Mouse (Mus musculus) activated CD4-positive, CD25-positive, alpha-beta regulatory T cell, adult 4 months (primary cell): ENCODE measurements around the gene Zdhhc1. TPM values are rescaled to one million over a fixed set of nuclear protein-coding genes. Genes with fewer than 3 reads are reported as not detected.

ENCODE experiments used
- ATAC-seq: one replicate; pipeline ENCODE4 v1.8.0; 2017
- polyA plus RNA-seq, 2 experiments: library from polyadenylated mRNA; unstranded; fragments of 100-300 nt; shearing (Covaris generic); gene quantifications; one replicate each; pipeline ENCODE4 v1.2.1; 2017

The Zdhhc1 gene
- polyA plus RNA-seq, 2 experiments from 2014 or later: 0.43 to 0.62 TPM

- ATAC-seq: no peak
Measured at GRCm38 (mm10) chr8:105517346-105517745, 20.6 kb upstream of the Zdhhc1 start.

GRCm38 (mm10) chr8:105516018-105516645 lies 19.4 kb upstream of the Zdhhc1 start:
- ATAC-seq: no peak

- ATAC-seq: no peak
Measured at GRCm38 (mm10) chr8:105514656-105515055, 18.0 kb upstream of the Zdhhc1 start.

GRCm38 (mm10) chr8:105514194-105514593 lies 17.5 kb upstream of the Zdhhc1 start:
- ATAC-seq: no peak

- no peak for ATAC-seq
Measured at GRCm38 (mm10) chr8:105509997-105510735, 13.5 kb upstream of the Zdhhc1 start.

- no peak for ATAC-seq
Measured at GRCm38 (mm10) chr8:105508758-105509157, 12.1 kb upstream of the Zdhhc1 start.

- ATAC-seq: no peak
Measured at GRCm38 (mm10) chr8:105506977-105507376, 10.3 kb upstream of the Zdhhc1 start.

- no peak for ATAC-seq
Measured at GRCm38 (mm10) chr8:105504617-105505016, 7.9 kb upstream of the Zdhhc1 start.

GRCm38 (mm10) chr8:105499787-105500186 lies 3.1 kb upstream of the Zdhhc1 start:
- no peak for ATAC-seq

GRCm38 (mm10) chr8:105495350-105496302 lies 1.1 kb downstream of the Zdhhc1 start:
- ATAC-seq: no peak

GRCm38 (mm10) chr8:105494566-105494965 lies 2.1 kb downstream of the Zdhhc1 start:
- no peak for ATAC-seq

GRCm38 (mm10) chr8:105493495-105493894 lies 3.2 kb downstream of the Zdhhc1 start:
- ATAC-seq: no peak

GRCm38 (mm10) chr8:105489281-105489680 lies 7.4 kb downstream of the Zdhhc1 start:
- ATAC-seq: no peak

GRCm38 (mm10) chr8:105488082-105488481 lies 8.6 kb downstream of the Zdhhc1 start:
- ATAC-seq: no peak

GRCm38 (mm10) chr8:105484392-105484791 lies 12.3 kb downstream of the Zdhhc1 start:
- ATAC-seq: no peak

- ATAC-seq: no peak
Measured at GRCm38 (mm10) chr8:105484030-105484368, 12.7 kb downstream of the Zdhhc1 start.

GRCm38 (mm10) chr8:105483212-105484029 lies 13.3 kb downstream of the Zdhhc1 start:
- no peak for ATAC-seq

GRCm38 (mm10) chr8:105482123-105482522 lies 14.6 kb downstream of the Zdhhc1 start:
- no peak for ATAC-seq

GRCm38 (mm10) chr8:105481453-105481852 lies 15.2 kb downstream of the Zdhhc1 start:
- ATAC-seq: no peak

GRCm38 (mm10) chr8:105481013-105481412 lies 15.7 kb downstream of the Zdhhc1 start:
- ATAC-seq: no peak

- ATAC-seq: no peak
Measured at GRCm38 (mm10) chr8:105477792-105478191, 18.9 kb downstream of the Zdhhc1 start.
